Mouse (Mus musculus) layer of hippocampus, adult 8-10 months (tissue): Measurements from ENCODE around the gene Emc10. TPM values are rescaled to one million over a fixed set of nuclear protein-coding genes. Genes with fewer than 3 reads are reported as not detected.
A peak's percentile ranks its signal among the peaks of the same experiment; 100 is the strongest.

Experiments
- DNase-seq, 2 experiments: peaks; one replicate each; pipeline ENCODE4 v3.0.0; 2022; ENCODE audit warnings: low spot score in 2 of 2
- total RNA-seq, 4 experiments: library from RNA; stranded (reverse); gene quantifications; 2 replicates each; pipeline ENCODE4 v1.2.4; 2022

Emc10 gene
- total RNA-seq, result 100 to 1,000 TPM; 201 to 225 (median 215) TPM

DNA sequence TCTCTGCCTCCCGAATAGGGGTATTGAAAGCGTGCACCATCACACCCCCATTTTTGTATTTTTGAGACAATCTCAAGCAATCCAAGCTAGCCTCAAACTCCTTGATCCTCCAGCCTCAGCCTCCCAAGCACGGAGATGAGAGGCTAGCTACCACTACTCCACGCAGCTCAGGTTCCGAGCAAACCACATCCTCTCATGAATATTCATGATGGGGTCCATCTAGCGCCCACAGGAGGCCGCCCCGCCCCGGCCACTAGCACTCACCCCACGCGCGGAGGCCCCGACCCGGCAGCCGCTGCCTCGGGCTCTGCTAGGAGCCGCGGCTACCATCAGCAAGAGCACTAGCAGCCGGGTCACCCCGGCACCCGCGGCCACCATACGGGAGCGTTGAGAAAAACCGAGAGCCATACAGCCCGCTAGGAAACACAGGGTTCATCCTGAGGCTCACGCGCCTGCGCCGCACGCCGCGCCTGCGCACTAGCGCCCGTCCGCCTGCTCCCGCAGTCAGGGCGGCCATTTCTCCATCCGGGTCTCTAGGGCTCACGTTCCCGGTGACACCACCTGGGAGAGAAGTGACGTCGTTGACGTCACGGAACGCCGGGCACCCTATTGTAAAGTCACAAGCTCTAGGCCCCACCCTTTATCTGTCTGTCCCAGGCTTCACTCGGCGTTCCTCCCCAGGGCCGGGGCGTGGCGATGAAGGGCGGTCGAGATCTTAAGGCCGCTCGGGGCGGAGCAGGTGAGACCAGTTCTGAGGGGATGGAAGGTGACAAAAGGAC is at the start of gene Emc10, which contains the start of gene Fam71e1:
Gene Emc10 (minus strand): TSS at position 538 of the 779 bp plus-strand sequence.
Gene Fam71e1 (plus strand): TSS at position 590 of the 779 bp plus-strand sequence.
- DNase-seq, result peak; percentile 98

DNA sequence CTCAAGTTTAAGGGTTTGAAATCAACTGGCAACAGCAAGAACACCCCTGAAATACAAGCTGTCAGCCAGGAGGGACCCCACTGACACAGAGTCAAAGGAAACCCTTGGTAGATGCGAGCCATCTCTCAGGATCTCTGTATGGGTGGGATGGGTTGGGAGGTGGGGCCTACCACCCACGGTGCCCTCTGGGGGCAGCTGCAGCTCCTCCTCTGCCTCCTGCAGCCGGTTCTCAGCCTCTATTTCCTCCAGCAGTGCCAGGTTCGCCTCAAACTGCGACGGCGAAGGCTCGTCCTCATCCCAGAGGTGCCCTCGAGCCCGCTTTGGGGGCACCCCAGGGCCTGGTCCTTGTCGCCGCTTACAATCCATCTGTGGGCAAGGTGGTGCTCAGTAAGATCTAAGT is 46.7 kb upstream of the Emc10 start:
- DNase-seq, result no peak

DNA sequence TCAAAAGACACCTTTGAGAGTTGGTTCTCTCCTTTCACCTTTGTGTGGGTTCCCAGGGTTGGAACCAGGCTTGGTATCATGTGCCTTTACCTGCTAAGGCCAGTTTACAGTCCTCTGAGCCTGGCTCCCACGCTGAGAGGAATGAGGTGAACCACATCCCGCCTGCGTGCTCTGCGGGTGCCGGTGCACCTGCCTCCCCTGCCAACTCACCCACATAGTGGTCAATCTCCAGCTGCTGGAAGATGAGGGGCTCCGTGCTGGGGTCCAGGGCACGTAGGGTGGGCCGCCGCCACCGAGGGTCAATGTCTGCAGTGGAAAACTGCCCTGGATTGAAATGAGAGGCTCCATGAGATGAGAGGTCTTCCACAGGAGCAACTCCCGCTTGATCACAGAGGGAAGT is 46.2 kb upstream of the Emc10 start:
- no peak for DNase-seq

DNA sequence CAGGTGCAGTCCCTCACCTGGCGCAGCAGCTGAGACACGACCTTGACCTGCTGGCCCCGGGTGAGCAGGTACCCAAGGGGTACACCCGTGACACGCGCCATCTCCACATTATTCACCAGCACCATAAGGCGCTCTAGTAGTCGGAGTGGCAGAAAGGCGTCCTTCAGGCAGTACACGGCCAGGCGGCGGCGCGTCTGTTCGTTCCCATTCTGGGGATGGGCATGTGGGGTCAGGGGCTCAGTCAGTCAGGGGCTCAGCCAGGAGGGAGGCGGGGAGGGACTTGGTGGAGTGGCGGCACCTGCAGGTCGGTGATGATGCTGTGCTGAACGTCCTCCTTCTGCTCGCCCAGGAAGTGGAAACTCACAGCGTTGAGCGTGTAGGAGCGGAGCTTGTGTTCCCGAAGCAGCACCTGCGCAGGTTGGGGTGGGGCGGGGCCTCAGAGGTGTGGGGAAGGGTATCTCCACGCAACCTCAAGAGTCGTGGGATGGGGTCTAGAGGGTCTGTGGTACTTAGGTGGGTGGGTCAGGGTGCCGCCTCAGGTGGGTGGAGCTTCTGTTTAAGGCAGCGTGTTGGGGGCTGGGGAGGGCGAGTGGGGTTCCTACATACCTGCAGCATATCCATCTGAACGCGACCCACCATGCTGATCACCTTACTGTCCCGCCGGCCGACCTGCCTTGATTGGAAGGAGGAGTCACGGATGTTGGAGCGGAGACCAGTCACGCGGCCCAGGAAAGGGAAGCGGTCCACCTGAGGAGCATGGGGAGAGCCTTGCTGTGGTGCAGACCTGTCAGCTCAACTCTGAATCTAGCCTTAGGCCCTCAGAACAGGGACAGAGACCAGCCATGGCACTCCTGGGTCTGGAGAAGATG is 42.7 kb upstream of the Emc10 start:
- DNase-seq, result no peak

DNA sequence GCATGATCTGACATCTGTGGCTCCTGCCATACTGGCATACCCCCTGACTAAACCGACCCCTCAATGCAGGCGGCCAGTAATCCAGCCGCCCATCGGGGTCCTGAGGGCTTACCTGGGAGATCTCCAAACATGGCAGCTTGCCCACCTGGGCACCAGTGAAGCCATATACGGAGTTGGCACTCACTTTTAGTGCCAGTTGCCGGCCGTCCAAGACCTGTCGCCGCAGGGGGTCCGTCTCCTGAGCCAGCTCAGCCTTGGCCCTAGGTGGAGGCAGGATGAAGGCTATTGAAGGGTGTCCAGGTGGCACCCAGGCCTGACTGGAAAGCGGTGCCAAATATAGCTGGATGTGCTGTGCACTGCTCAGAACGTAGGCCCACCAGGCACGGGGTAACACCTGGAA is 41.2 kb upstream of the Emc10 start:
- no peak for DNase-seq

DNA sequence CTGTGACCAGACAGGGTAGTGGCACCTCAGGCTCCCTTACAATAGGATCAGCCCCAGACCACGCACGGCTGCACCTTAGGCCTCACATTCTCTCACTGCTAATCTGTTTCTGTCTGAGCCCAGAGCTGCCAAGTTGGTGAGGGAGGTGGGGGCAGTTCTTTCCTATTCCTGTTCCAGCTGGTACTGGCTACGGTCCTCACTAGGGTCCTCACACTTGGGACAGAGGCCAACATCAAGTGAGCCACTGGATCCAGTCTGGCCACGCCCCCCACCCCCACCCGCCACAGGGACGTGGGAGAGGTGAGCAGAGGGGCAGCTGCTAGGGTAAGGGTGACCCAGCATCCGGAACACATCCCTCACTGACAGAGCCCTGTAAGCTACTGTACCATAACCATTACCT is 40.7 kb upstream of the Emc10 start:
- no peak for DNase-seq

DNA sequence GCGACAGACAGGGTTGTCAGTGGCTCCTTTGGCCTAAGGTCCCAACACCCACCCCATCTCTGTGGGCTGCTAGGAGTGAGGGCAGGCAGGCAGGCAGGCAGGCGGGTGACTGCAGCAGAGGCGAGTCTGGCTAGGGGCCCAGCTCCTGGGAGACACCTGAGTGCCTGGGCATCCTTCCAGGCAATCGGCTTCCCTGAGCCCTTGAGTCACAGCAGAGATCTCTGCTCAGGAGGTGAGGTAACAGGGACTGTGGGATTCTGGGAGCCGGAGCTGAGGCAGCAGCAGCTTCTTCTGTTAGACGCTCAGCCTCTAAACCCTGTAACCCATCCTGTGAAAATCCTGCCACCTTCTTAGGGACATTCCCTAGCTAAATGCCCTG is 40.2 kb upstream of the Emc10 start:
- DNase-seq, result peak in 1 of 2 experiments; percentile 48

DNA sequence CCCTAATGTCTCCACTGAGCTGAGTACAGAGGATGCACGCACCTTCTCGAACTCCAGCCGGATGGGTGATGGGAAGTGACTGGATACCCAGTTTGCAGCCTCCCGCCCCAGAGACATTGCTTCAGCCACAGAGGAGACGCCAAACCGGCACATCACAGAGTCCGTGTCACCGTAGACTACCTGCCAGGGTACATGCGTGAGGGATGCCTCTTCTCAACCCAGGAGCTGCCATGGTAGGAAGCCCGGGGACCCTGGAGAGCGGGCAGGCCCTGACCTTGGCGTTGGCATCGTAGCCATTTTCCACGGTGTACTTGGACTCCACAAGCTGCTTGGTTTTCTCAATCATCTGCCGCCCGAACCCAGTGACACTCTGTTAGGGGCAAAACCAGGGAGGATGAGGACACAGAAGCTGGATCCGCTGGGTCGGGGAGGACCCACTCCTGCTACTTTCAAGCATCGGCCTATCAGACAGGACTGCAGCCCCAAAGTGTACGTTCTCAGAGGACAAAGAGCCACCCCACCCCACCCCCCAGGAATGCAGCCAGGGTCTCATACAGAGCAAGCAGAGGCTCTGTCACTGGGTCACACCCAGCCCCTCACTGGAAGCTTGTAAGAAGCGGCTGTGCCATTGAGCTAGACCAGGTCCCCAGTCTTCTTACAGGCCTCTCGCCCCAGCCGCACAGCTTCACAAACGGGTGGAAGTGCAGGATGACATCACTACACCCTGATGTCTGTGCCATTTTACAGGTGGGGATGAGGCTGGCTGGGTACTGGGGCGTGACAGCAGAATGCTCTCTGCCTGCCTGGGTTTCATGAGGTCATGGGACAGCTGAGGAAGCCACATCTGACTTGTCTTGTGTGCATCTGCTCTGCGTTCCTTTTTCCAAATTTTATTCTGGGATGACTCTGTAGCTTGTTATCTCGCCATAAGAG is 39.6 kb upstream of the Emc10 start:
- no peak for DNase-seq

DNA sequence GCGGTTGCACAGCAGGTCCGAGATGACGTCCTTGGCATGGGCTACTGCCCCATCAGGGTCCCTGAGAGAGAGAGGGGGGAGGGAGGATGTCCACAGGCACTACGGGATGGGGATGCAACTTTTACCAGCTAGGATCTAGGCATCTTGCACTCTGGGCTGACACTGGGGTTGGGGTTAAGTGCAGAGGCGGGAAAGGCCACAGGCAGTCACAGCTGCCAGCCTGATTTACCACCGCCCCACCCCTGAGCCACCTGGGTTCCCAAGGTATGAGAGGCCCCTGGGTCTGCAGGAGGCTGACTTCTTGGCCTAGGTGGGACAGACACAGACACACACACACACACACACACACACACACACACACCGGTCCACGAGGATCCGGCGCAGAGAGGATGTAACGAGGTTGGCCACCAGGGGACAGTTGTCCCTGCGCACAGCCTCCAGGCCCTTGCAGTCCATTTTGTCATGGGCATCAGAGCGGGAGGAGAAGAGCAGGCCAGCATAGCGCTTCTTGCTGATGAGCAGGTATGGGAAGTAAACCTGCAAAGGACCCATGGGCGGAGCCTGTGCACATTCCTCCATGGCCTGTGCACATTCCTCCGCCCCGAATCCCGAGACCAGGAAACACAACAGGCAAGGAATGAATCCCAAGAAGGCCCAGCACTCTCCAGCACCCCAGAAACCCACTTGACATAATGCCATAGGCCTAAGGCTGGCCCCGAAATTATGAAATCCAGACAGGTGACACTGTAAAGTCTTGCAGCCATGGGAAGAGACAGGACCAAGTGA is 38.5 kb upstream of the Emc10 start:
- no peak for DNase-seq

DNA sequence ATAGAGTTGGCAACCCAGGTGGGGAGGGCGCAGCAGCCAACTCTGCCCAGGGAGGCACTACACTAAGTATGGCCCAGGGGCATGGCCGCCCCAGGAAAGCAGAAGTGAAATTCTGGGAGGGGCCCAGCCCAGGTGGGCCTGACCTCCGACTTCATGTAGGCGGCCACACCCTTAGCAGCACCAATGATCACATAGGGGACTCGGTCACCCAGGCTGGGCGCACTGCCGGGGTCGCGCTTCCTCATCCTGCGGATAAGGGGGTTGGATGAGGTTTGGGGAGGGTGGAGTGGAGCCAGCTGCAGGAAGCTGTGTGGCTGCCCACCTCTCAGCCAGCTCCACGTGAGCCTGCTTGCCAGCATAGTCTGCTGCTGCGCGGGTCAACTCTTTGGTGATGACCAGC is 37.9 kb upstream of the Emc10 start:
- DNase-seq, result no peak

DNA sequence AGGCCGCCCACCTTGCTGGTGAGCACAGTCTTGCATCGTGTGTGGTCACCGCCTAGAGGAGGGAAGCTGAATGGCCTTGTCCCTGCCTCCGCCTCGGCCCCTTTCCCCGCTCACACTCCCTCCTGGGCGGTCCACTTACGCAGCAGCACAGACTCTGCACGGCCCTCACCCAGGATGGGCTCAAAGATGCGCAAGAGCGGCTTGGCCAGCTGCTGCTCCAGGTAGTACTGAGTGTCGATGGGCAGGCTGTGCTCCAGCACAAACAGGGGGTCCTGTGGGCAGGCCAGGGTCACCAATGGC is 37.4 kb upstream of the Emc10 start:
- no peak for DNase-seq

DNA sequence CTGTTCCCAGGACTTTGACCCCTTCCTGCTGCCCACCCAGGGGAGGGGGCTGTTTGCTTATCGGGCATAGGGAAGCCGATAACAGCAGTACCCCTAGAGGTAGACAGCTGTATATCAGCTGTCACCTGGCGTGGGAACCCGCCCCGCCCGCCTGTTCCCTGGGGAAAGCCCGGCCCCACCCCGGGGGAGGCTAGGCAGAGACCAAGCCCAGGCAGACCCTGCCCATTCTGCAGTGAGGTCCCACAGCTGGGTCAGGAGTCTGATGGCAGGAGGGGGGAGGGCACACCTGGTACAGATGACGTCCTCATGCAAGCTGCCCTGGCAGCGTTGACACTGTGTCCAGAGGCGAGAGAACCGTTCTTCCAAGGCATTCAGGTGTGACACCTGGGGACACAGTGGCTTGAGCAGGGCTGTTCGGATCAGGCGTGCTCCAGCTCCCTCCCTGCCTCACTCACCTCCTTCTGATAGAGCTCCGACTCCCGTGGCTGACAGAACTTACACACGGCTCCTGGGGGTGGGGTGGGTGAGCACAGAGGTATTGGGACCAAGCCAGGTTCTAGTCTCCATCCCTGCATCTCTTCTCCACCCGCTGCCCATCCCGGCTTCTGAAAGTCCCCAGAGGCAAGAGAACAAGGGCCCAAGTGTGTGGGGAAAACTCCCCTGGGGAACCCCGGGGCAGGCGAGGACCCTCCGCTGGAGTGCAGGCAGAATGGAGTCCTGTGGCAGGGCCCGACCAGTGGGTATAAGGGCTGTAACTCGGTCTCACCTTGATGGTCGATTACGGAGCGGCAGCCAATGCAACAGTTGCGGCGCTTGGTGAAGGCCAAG is 36.8 kb upstream of the Emc10 start:
- no peak for DNase-seq

DNA sequence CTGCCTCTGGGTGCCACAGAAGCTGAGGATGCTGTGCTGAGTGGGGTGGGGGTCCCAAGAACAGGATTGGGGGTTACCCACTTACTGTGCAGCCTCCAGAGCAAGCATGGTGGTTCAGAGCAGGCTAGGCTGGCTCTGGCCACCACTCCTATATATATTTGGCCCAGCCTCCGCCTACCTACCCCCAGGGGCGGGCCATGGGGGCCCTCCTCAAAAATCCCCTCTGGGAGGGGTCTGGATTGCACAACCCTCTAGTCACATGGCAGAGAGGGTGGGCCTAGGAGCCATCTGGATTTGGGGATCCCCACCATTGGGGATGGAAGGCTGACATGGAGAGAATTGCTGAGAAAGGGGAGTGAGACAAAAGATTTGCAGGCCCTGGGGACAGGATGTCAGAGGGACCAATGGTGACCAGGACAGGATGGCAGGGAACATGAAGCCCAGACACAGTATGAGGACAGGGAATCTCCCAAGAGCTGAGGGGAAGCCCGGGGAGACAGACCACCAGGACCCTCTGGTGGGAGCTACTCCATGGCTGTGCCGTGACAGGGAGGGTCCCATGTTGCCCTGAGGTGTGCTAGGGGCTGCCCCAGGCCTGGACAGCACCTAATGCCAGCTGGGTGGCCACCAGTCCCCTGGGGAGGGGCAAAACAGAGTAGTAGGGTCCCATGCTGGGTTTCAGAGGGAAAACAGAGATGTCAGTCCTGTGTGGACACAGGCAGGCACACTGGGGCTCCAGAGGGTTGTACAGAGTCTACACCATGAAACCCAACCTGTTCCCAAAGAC is 35.8 kb upstream of the Emc10 start, which contains the start of gene Spib:
Gene Spib (minus strand): TSS at position 126 of the 787 bp plus-strand sequence.
- no peak for DNase-seq

DNA sequence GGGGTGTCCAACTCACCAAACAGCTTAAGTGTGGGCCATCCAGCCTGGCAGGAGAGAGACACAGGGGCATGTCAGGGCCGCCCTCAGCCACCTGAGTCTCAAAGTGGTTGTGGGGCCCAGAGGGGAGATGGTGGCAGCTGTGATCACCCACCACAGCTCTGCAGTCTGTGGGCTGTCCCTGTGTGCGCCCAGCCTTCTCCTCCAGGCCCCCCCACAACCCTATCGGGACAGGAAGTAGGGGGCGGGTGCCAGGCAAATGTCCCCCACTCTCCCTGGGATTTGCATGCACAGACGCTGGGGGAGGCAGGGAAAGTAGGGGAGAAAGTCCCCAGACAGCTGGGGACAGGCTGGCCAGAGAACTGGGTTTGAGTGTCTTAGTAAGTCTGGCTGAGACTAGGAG is 34.9 kb upstream of the Emc10 start:
- DNase-seq, result no peak

DNA sequence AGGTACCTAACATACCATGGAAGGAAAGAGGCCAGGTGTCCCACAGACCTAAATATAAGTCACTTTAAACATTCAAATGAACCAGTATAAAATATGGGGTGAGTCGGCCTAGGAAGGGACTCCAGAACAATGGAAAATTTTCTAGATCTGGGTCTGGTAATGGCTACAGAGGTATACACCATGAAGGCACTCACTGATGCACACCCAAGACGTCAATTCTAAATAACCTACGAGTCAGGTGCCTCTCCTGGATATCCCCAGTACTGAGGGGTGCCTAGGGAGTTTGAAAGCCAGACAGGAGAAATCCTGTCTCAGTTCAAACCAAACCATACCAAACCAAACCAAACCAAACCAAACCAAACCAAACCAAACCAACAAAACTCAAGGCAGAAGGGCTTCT is 34.2 kb upstream of the Emc10 start:
- DNase-seq, result no peak

DNA sequence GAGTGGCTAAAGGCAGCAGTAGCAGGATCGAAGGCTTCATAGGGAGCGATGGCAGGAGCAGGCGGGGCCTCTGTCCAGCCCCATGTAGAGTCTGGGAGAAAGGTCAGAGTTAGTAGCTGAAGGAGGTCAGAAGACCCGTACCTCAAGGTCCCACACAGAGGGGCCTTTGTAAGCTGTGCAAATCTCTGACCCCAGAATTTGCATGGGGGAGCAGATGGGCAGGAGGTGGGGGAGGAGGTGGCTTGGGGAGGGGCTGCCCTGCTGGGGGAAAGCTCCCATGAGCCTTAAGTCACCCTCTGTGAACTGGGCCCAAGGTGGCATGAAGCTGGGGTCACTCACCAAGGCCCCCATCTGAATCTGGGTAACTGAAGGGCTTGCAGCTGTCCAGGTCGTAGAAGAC is 33.2 kb upstream of the Emc10 start:
- DNase-seq, result no peak

DNA sequence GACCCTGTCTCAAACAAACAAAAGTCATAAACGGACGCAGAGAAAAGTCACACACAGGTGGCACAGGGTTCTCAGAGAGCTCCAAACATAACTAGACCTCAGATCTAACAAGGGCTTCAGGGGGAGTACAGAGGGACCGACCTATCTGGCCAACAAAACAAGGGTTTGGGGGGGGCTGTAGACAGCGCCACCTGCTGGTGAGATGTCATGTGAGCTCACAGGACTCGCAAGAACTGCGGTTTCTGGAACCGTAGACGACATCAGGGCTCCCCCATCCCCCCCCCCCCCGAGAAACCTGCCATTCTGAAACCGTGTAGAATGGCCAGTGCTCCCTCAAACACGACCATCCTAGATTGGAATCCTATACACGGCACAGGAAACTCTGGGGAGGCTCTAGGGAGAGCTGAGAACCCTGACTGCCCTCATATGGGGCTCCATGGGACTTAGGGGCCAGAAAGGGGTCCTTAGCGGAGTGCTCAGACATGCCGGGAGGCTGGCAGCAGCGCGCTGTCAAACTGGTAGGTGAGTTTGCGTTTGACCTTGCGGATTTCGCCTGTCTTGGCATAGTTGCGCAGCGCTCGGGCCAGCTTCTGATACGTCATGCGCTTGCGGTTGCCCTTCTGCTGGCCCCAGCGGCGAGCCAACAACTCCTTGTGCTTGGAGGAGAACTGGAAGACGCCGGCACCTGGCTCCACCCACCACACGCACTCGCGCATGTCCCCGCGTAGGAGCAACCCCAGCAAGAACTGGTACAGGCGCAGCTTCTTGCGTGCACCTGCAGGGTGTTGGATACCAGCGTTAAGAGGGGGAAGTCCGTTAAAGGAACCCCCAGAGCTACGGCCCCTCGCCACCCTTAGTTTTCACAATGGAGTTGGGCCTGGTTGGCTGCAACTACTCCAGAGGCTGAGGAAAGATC is 31.4 kb upstream of the Emc10 start:
- peak; percentile 56 to 77 for DNase-seq
